Mouse (Mus musculus): Measurements from ENCODE around the gene Mgll. TPM values are rescaled to one million over a fixed set of nuclear protein-coding genes. Genes with fewer than 3 reads are reported as not detected.

Mgll gene
- polyA plus RNA-seq, 1 experiment from 2014 or later = 29.1 TPM

DNA sequence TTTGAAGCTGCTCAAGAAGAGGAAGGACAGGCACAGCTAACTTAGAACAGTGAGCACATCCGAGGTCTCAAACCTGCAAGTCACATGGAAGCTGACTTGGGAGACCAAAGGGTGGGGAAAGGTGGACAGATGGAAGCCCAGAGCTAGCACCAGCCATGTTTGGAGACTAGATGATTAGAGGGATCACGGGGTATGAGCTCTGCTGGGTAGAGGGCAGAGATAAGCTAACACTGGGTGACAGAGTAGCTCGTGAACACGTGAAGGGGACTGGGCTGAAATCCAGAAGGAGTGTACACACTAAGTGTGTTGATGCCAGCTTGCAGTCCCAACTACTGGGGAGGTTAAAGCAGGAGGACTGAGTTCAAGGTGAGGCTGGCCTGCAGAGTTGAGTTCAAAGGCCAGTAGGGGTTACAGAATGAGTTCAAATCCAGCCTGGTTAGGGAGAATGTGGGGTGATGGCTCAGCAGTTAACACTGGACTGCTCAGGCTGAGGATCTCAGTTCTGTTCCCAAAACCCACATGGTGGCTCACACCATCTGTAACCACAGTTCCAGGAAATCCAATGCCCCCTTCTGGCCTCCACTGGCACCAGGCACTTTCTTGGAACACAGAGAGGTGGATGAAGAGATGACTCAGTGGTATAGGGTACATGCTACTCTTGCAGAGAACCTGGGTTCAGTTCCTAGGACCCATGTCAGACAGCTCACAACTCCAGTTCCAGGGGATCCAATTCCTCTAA, 79.9 kb downstream of the Mgll start:
- Histone ChIP-seq H3K36me3 (ENCODE audit: control insufficient read depth, insufficient read depth, low read length) (no peaks in the 10 kb centered on the region), H3K9me3 (ENCODE audit: control insufficient read depth, low read length) (no peaks in the 10 kb centered on the region), H3K4me1 (ENCODE audit: control insufficient read depth, insufficient read depth, low read length) (no peaks in the 10 kb centered on the region), H3K27ac (replicated peaks; ENCODE audit: low read depth, low read length) (no peak overlapping the region), H3K4me3 (ENCODE audit: low read depth, low read length) (no peak overlapping the region), H3K4me2 (ENCODE audit: low read depth, low read length) (no peak overlapping the region), H3K27me3 (replicated peaks; ENCODE audit: control insufficient read depth, insufficient read depth, low read length) (no peaks in the 10 kb centered on the region), H3K9ac (ENCODE audit: low read depth, low read length) (no peak overlapping the region)
- ATAC-seq (ENCODE audit: low read depth) = no peak
- no peak for DNase-seq (ENCODE audit: low spot score)
- WGBS = 81% methylated on average over 4 of the region's 4 CpGs

DNA sequence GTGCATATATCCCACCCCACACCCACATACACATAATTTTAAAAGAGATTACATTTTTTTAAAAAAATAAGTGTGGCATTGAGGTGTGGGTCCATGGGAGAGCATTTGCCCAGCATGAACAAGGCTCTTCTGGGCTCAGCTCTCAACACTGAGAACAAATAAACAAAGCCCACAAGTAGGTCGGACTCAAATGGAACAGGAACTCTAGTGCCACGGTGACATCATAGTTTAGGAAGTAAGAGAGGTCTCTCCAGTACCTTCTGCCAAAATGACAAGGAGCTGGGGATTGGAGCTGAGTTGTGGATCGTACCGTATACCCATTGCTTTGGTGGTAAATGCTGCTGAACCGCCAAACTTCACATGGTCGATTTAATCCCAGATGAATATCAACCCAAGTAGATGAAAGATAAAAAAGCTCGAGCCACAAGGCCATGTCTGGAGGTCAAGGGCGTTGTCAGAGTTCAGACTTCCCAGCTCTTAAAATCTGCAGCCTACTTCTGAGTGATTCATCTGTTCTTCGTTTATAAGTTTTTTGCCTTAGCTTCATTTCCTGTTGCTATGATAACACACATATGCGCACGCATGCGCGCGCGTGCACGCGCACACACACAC, 80.9 kb downstream of the Mgll start:
- Histone ChIP-seq H3K27ac (replicated peaks; ENCODE audit: low read depth, low read length) (no peak overlapping the region), H3K27me3 (replicated peaks; ENCODE audit: control insufficient read depth, insufficient read depth, low read length) (no peaks in the 10 kb centered on the region), H3K4me1 (ENCODE audit: control insufficient read depth, insufficient read depth, low read length) (no peaks in the 10 kb centered on the region), H3K4me3 (ENCODE audit: low read depth, low read length) (no peak overlapping the region), H3K9ac (ENCODE audit: low read depth, low read length) (no peak overlapping the region), H3K9me3 (ENCODE audit: control insufficient read depth, low read length) (no peaks in the 10 kb centered on the region), H3K36me3 (ENCODE audit: control insufficient read depth, insufficient read depth, low read length) (no peaks in the 10 kb centered on the region), H3K4me2 (ENCODE audit: low read depth, low read length) (no peak overlapping the region)
- WGBS = 87% methylated on average over 17 of the region's 17 CpGs
- DNase-seq (ENCODE audit: low spot score) = no peak
- no peak for ATAC-seq (ENCODE audit: low read depth)

DNA sequence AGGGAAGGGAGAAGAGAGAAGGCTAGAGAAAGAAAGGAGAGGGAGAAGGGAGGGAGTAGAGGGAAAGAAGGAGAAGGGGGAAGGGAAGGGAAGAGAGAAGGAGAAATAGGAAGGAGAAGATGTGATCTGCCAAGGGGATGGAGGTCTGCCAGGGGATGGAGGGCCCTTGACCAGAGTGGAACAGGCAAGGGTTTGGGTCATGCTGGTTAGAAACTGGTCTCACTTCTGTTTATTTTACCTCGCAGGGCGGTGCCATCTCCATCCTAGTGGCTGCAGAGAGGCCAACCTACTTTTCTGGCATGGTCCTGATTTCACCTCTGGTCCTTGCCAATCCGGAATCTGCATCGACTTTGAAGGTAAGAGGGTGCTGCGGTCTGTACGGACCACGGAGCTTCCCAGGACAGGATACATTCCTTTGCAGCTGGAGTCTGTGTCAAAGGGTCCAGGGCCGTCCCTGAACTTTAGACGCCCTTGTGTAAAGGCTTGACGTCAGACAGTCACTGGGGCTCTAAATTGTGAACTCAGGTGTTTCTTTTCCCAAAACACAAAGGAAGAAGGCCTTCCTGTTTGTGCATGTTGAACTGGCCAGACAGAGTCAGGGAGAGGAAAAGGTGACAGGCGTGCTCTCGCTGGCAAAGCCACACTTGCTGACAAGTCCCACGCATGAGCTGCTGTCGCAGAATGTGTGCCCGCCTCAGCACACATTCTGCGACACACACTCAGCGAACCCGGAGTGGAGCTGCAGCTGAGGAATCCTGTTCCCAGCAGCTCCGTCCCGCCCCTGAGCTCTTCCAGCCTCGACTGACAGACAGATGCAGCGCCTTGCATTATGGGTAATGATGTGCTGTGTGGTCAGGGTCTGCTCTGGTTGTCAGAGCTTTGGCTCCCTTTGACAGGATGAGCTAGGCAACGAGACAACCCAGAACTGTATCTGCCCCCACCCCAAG, 85.2 kb downstream of the Mgll start:
- H3K36me3 ChIP-seq (ENCODE audit: control insufficient read depth, insufficient read depth, low read length) = no peaks in the 10 kb centered on the region
- H3K4me2 ChIP-seq (ENCODE audit: low read depth, low read length) = no peak overlapping the region
- no peak overlapping the region for H3K4me3 ChIP-seq (ENCODE audit: low read depth, low read length)
- H3K9me3 ChIP-seq (ENCODE audit: control insufficient read depth, low read length) = no peaks in the 10 kb centered on the region
- no peaks in the 10 kb centered on the region for H3K4me1 ChIP-seq (ENCODE audit: control insufficient read depth, insufficient read depth, low read length)
- ATAC-seq (ENCODE audit: low read depth) (no peak), DNase-seq (ENCODE audit: low spot score) (no peak)
- no peaks in the 10 kb centered on the region for H3K27me3 ChIP-seq (replicated peaks; ENCODE audit: control insufficient read depth, insufficient read depth, low read length)
- 58% methylated on average over 23 of the region's 23 CpGs for WGBS
- no peak overlapping the region for H3K9ac ChIP-seq (ENCODE audit: low read depth, low read length)
- no peak overlapping the region for H3K27ac ChIP-seq (replicated peaks; ENCODE audit: low read depth, low read length)

DNA sequence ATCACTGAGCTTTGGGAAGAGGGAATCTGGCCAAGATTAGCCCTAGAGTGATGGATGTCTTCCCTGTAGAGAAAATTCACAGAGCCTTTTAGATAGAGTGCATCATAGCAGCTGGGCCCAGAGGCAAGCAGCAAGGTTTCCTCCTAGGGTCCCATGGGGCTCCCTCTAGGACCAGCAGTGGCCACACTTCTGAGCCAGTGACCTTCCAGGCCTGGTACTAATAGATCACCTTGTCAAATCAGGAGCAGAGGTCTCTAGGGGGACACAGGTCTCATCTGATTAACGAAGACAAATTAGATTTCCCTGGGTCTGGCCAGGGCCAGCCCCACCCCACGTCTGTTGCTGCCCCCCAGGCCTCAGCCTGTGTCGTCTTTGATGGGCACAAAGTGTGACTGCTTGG, 86.1 kb downstream of the Mgll start:
- Histone ChIP-seq H3K4me3 (ENCODE audit: low read depth, low read length) (no peak overlapping the region), H3K27ac (replicated peaks; ENCODE audit: low read depth, low read length) (no peak overlapping the region), H3K4me2 (ENCODE audit: low read depth, low read length) (no peak overlapping the region), H3K27me3 (replicated peaks; ENCODE audit: control insufficient read depth, insufficient read depth, low read length) (no peaks in the 10 kb centered on the region), H3K36me3 (ENCODE audit: control insufficient read depth, insufficient read depth, low read length) (no peaks in the 10 kb centered on the region), H3K9me3 (ENCODE audit: control insufficient read depth, low read length) (no peaks in the 10 kb centered on the region), H3K9ac (ENCODE audit: low read depth, low read length) (no peak overlapping the region), H3K4me1 (ENCODE audit: control insufficient read depth, insufficient read depth, low read length) (no peaks in the 10 kb centered on the region)
- DNase-seq (ENCODE audit: low spot score) = no peak
- WGBS = 35% methylated on average over 3 of the region's 3 CpGs
- no peak for ATAC-seq (ENCODE audit: low read depth)

DNA sequence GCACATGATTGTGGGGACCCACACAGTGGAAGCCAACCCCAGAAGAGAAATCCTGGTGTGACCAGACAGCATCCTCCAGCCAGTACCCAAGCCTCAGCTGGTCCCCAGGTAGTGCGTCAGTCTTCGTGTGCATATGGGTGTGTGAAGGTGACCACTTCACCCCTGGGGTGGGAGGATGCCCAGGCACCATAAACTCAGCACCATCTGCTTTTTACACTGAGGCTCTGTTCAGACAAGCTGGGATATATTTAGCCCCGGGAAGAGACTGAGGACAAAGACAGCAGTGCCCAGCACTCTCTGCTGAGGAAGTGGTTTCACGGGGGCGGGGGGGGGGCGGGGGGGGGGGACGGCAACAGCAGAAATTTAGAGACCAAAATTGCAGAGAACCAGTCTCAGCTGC, 87.2 kb downstream of the Mgll start:
- WGBS = 38% methylated on average over 3 of the region's 7 CpGs
- peak; percentile 38; the same call in 1 of the 2 replicates for ATAC-seq (ENCODE audit: low read depth)
- Histone ChIP-seq H3K4me1 (ENCODE audit: control insufficient read depth, insufficient read depth, low read length) (no peaks in the 10 kb centered on the region), H3K4me3 (ENCODE audit: low read depth, low read length) (no peak overlapping the region), H3K4me2 (ENCODE audit: low read depth, low read length) (no peak overlapping the region), H3K27me3 (replicated peaks; ENCODE audit: control insufficient read depth, insufficient read depth, low read length) (no peaks in the 10 kb centered on the region), H3K9me3 (ENCODE audit: control insufficient read depth, low read length) (no peaks in the 10 kb centered on the region), H3K27ac (replicated peaks; ENCODE audit: low read depth, low read length) (0 out of 2 replicates have a peak overlapping the region, but pooled peaks have one; percentile 15), H3K36me3 (ENCODE audit: control insufficient read depth, insufficient read depth, low read length) (no peaks in the 10 kb centered on the region), H3K9ac (ENCODE audit: low read depth, low read length) (no peak overlapping the region)
- DNase-seq (ENCODE audit: low spot score) = no peak

DNA sequence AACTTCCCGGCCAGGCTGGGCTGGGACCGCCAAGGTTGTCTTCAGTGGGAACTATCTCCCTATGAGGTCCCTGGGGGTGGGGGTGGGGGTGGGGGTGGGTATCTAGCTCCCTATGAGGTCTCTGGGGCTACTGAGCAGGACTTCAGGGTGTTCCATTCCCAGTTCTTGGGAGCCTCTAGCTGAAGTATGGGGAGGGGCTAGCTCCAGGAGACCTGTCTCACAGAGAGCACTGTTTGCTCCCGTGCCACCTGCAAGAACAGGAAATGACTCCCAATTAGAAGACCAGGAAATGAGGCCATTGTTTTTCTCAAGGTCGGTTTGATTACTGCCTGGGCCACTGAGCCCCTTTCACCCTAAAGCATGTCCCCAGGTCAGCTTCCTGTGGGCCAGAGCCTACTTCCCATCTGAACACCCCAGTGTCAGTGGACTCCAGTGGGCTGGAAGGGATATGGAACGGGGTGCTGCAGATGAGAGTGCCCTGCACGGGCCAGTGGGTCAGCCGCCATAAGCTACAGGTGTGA, 87.7 kb downstream of the Mgll start:
- DNase-seq (ENCODE audit: low spot score) = no peak
- Histone ChIP-seq H3K27me3 (replicated peaks; ENCODE audit: control insufficient read depth, insufficient read depth, low read length) (no peaks in the 10 kb centered on the region), H3K4me2 (ENCODE audit: low read depth, low read length) (no peak overlapping the region), H3K27ac (replicated peaks; ENCODE audit: low read depth, low read length) (0 out of 2 replicates have a peak overlapping the region, but pooled peaks have one; percentile 15), H3K4me1 (ENCODE audit: control insufficient read depth, insufficient read depth, low read length) (no peaks in the 10 kb centered on the region), H3K9me3 (ENCODE audit: control insufficient read depth, low read length) (no peaks in the 10 kb centered on the region), H3K4me3 (ENCODE audit: low read depth, low read length) (no peak overlapping the region), H3K9ac (ENCODE audit: low read depth, low read length) (no peak overlapping the region), H3K36me3 (ENCODE audit: control insufficient read depth, insufficient read depth, low read length) (no peaks in the 10 kb centered on the region)
- WGBS = 48% methylated on average over 7 of the region's 7 CpGs
- no peak for ATAC-seq (ENCODE audit: low read depth)

DNA sequence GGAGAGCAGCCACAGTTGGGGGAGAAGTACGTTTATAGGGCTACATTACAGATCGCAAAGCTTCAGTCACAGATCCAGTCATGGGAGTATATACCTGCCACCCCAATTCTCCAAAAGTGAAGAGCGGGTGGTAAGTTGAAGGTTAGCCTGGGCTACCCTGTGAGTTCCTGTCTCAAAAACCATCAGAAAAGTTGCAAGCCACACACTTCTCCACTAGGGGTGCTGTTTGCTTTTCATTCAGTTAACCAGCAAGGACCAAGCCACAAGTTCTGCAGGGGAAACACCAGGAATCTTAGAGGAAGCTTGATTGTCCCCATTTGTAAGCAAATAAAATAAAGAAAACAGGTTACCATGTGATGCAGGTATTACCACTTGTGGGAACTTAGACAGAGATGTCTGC, 88.7 kb downstream of the Mgll start:
- 69% methylated on average over 3 of the region's 3 CpGs for WGBS
- Histone ChIP-seq H3K4me2 (ENCODE audit: low read depth, low read length) (no peak overlapping the region), H3K27ac (replicated peaks; ENCODE audit: low read depth, low read length) (no peak overlapping the region), H3K27me3 (replicated peaks; ENCODE audit: control insufficient read depth, insufficient read depth, low read length) (no peaks in the 10 kb centered on the region), H3K4me3 (ENCODE audit: low read depth, low read length) (no peak overlapping the region), H3K9ac (ENCODE audit: low read depth, low read length) (no peak overlapping the region), H3K9me3 (ENCODE audit: control insufficient read depth, low read length) (no peaks in the 10 kb centered on the region), H3K4me1 (ENCODE audit: control insufficient read depth, insufficient read depth, low read length) (no peaks in the 10 kb centered on the region), H3K36me3 (ENCODE audit: control insufficient read depth, insufficient read depth, low read length) (no peaks in the 10 kb centered on the region)
- ATAC-seq (ENCODE audit: low read depth) (no peak), DNase-seq (ENCODE audit: low spot score) (no peak)

DNA sequence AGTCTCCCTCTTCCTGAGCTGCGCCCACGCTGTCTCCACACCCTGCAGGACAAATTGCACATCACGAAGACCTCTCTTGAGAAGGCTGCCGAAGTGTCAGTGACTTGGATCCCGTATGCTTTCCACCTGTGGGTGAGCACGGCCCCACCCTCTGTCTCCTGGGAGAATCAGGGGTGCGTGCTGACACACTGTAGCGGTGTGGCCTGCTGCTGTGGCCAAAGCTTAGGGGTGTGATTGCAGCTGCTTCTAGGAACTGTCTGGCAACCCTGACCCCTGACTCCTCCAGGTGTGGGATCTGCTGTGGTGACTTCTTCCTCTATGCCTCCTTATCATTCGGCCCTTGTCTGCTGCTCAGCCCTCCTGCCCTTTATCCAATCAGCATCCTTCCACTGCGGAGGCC, 89.6 kb downstream of the Mgll start:
- H3K36me3 ChIP-seq (ENCODE audit: control insufficient read depth, insufficient read depth, low read length) = no peaks in the 10 kb centered on the region
- no peaks in the 10 kb centered on the region for H3K9me3 ChIP-seq (ENCODE audit: control insufficient read depth, low read length)
- DNase-seq (ENCODE audit: low spot score) = no peak
- H3K4me1 ChIP-seq (ENCODE audit: control insufficient read depth, insufficient read depth, low read length) = no peaks in the 10 kb centered on the region
- no peak overlapping the region for H3K9ac ChIP-seq (ENCODE audit: low read depth, low read length)
- H3K4me3 ChIP-seq (ENCODE audit: low read depth, low read length) = no peak overlapping the region
- H3K27ac ChIP-seq (replicated peaks; ENCODE audit: low read depth, low read length) = no peak overlapping the region
- 74% methylated on average over 10 of the region's 10 CpGs for WGBS
- H3K4me2 ChIP-seq (ENCODE audit: low read depth, low read length) = no peak overlapping the region
- H3K27me3 ChIP-seq (replicated peaks; ENCODE audit: control insufficient read depth, insufficient read depth, low read length) = no peaks in the 10 kb centered on the region
- ATAC-seq (ENCODE audit: low read depth) = no peak
